Mouse (Mus musculus) small intestine, adult 2 months (tissue): Measurements from ENCODE around the gene Cdk1.

Experiments
- CTCF ChIP-seq: fragments of 200-500 bp; IDR thresholded peaks from 2 replicates; pipeline ENCODE4 v1.5.1; 2012; ENCODE audit warnings: low read depth, mild to moderate bottlenecking, control low read depth, inconsistent platforms, low read length, moderate library complexity, mixed read lengths; ENCODE audit not compliant: insufficient replicate concordance, insufficient read length; ENCODE audit errors: extremely low read depth
- POLR2A ChIP-seq: fragments of 200-500 bp; IDR thresholded peaks from 2 replicates; pipeline ENCODE4 v1.6.1; 2012; ENCODE audit warnings: low read depth, mild to moderate bottlenecking, control low read depth, inconsistent platforms, low read length, moderate library complexity

- TF ChIP-seq POLR2A (no peak), CTCF (no peak)
Observed at GRCm38 (mm10) chr10:69389511-69389910, 36.8 kb upstream of the Cdk1 start.
